Mouse (Mus musculus): Measurements from ENCODE around the gene Eml5.

Eml5 gene

GRCm38 (mm10) chr12:98834879-98835278 lies 66.4 kb downstream of the Eml5 start:
- DNase-seq (ENCODE audit: extremely low spot score, low read depth, low spot score) = no peak

- DNase-seq (ENCODE audit: extremely low spot score, low read depth, low spot score) = no peak
Observed at GRCm38 (mm10) chr12:98833901-98834300, 67.4 kb downstream of the Eml5 start.

GRCm38 (mm10) chr12:98832929-98833598 lies 68.2 kb downstream of the Eml5 start:
- DNase-seq (ENCODE audit: extremely low spot score, low read depth, low spot score) = no peak

GRCm38 (mm10) chr12:98831122-98831521 lies 70.2 kb downstream of the Eml5 start:
- no peak for DNase-seq (ENCODE audit: extremely low spot score, low read depth, low spot score)

- DNase-seq (ENCODE audit: extremely low spot score, low read depth, low spot score) = no peak
Observed at GRCm38 (mm10) chr12:98820781-98821180, 80.5 kb downstream of the Eml5 start.

- no peak for DNase-seq (ENCODE audit: extremely low spot score, low read depth, low spot score)
Observed at GRCm38 (mm10) chr12:98804078-98804748, 97.1 kb downstream of the Eml5 start.

- no peak for DNase-seq (ENCODE audit: extremely low spot score, low read depth, low spot score)
Observed at GRCm38 (mm10) chr12:98802245-98802644, 99.0 kb downstream of the Eml5 start.

GRCm38 (mm10) chr12:98800334-98800733 lies 101.0 kb downstream of the Eml5 start:
- no peak for DNase-seq (ENCODE audit: extremely low spot score, low read depth, low spot score)

- no peak for DNase-seq (ENCODE audit: extremely low spot score, low read depth, low spot score)
Observed at GRCm38 (mm10) chr12:98795731-98796318, 105.5 kb downstream of the Eml5 start.

GRCm38 (mm10) chr12:98784251-98784650 lies 117.0 kb downstream of the Eml5 start:
- DNase-seq (ENCODE audit: extremely low spot score, low read depth, low spot score) = no peak

- DNase-seq (ENCODE audit: extremely low spot score, low read depth, low spot score) = no peak
Observed at GRCm38 (mm10) chr12:98779148-98779547, 122.1 kb downstream of the Eml5 start.

- no peak for DNase-seq (ENCODE audit: extremely low spot score, low read depth, low spot score)
Observed at GRCm38 (mm10) chr12:98777509-98777908, 123.8 kb downstream of the Eml5 start.

- DNase-seq (ENCODE audit: extremely low spot score, low read depth, low spot score) = no peak
Observed at GRCm38 (mm10) chr12:98766241-98766640, 135.0 kb downstream of the Eml5 start.

GRCm38 (mm10) chr12:98759700-98760099 lies 141.6 kb downstream of the Eml5 start:
- DNase-seq (ENCODE audit: extremely low spot score, low read depth, low spot score) = no peak

- DNase-seq (ENCODE audit: extremely low spot score, low read depth, low spot score) = no peak
Observed at GRCm38 (mm10) chr12:98757636-98758035, 143.6 kb downstream of the Eml5 start.

GRCm38 (mm10) chr12:98747380-98747753 lies 153.9 kb downstream of the Eml5 start:
- no peak for DNase-seq (ENCODE audit: extremely low spot score, low read depth, low spot score)

GRCm38 (mm10) chr12:98746746-98747379 lies 154.4 kb downstream of the Eml5 start, which contains the start of gene Zc3h14:
Gene Zc3h14 (plus strand): TSS chr12:98746964.
- DNase-seq (ENCODE audit: extremely low spot score, low read depth, low spot score) = peak; percentile 93

- DNase-seq (ENCODE audit: extremely low spot score, low read depth, low spot score) = no peak
Observed at GRCm38 (mm10) chr12:98746131-98746530, 155.2 kb downstream of the Eml5 start.

- DNase-seq (ENCODE audit: extremely low spot score, low read depth, low spot score) = no peak
Observed at GRCm38 (mm10) chr12:98745626-98746025, 155.7 kb downstream of the Eml5 start.

GRCm38 (mm10) chr12:98741011-98741501 lies 160.2 kb downstream of the Eml5 start:
- no peak for DNase-seq (ENCODE audit: extremely low spot score, low read depth, low spot score)

GRCm38 (mm10) chr12:98737801-98738350 lies 163.4 kb downstream of the Eml5 start:
- DNase-seq (ENCODE audit: extremely low spot score, low read depth, low spot score) = no peak

Data from hindlimb bud, embryonic 11.5 days (tissue).